Mouse (Mus musculus): ENCODE data around the gene Chad. TPM values are rescaled to one million over a fixed set of nuclear protein-coding genes. Genes with fewer than 3 reads are reported as not detected.

Gene Chad
- polyA plus RNA-seq, 1 experiment from 2014 or later = 0.49 TPM

DNA sequence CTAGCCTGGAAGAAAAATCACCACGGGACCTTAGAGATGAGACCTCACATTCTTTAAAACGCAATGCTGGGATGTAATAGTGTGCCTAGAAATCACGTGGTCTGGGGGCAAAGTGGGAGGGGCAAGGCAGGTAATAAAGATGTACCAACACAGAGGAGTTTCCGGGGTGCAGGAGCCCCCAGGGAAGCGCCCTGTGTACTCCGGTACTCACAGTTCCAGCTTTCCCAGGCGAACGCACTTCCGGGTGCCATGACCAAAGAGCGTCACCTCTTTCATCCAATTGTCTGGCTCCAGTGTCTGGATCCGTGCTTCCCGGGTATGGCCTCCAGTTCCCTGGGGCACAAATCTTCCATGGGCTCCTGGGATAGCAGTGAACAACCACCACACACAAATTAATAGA is 21.5 kb upstream of the Chad start:
- no peak overlapping the region for H3K4me3 ChIP-seq (ENCODE audit: low read depth, low read length)
- no peak overlapping the region for H3K9ac ChIP-seq (ENCODE audit: low read depth, low read length)
- no peaks in the 10 kb centered on the region for H3K9me3 ChIP-seq (ENCODE audit: control insufficient read depth, low read length)
- no peaks in the 10 kb centered on the region for H3K27me3 ChIP-seq (ENCODE audit: control insufficient read depth, insufficient read depth, low read length)
- no peaks in the 10 kb centered on the region for H3K36me3 ChIP-seq (ENCODE audit: control insufficient read depth, insufficient read depth, low read length)
- H3K4me2 ChIP-seq (replicated peaks; ENCODE audit: low read depth, low read length) = no peak overlapping the region
- DNase-seq (ENCODE audit: low spot score) (no peak), ATAC-seq (ENCODE audit: low FRiP score) (no peak)
- no peak overlapping the region for H3K27ac ChIP-seq (ENCODE audit: low read depth, low read length)
- 83% methylated on average over 12 of the region's 12 CpGs for WGBS
- peaks cover 4% of the 10 kb centered on the region; the same call in 1 of the 2 replicates for H3K4me1 ChIP-seq (replicated peaks; ENCODE audit: control insufficient read depth, insufficient read depth, low read length)

DNA sequence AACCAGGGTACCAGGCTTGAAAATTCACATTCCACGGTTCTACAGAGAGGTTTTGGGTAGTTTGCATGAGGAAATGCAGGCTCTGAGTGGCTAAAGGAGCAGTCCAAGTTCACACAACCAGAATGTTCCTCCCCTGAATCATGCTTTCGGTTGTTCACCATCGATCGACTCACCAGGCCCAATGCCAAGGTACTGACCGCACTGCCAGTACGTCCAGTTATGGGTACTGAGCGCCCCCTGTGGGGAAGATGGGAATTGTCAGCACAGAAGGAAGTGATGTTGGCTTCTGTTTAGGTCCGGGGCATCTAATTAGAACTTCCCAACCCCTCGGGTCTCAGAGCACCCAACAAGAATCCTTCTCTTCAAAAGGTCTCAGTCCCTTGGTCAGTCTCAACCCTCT is 20.9 kb upstream of the Chad start:
- Histone ChIP-seq H3K9ac (ENCODE audit: low read depth, low read length) (no peak overlapping the region), H3K9me3 (ENCODE audit: control insufficient read depth, low read length) (no peaks in the 10 kb centered on the region), H3K27me3 (ENCODE audit: control insufficient read depth, insufficient read depth, low read length) (no peaks in the 10 kb centered on the region), H3K4me3 (ENCODE audit: low read depth, low read length) (no peak overlapping the region), H3K4me1 (replicated peaks; ENCODE audit: control insufficient read depth, insufficient read depth, low read length) (peaks cover 4% of the 10 kb centered on the region; the same call in 1 of the 2 replicates), H3K36me3 (ENCODE audit: control insufficient read depth, insufficient read depth, low read length) (no peaks in the 10 kb centered on the region), H3K27ac (ENCODE audit: low read depth, low read length) (no peak overlapping the region), H3K4me2 (replicated peaks; ENCODE audit: low read depth, low read length) (0 out of 2 replicates have a peak overlapping the region, but pooled peaks have one; percentile 17)
- 45% methylated on average over 9 of the region's 9 CpGs for WGBS
- ATAC-seq (ENCODE audit: low FRiP score) (no peak), DNase-seq (ENCODE audit: low spot score) (peak; percentile 83)

DNA sequence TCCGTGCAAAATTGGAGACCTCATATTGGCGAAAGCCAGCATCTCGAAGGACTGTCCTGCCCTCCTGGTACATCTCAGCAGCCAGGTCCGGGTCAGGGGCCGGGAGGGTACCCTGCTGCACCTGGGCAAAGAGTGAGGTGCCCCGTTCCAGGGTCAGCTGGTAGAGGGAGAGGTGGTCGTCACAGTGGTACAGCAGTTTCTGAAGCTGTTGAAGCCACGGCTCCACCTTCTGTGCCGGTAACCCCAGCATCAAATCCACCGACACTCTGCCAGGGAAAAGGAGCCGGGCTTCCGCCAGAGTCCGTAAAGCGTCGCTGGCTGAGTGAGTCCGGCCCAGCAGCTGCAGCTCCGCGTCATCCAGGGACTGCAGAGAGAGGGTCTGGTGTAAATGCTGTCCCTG is 20.4 kb upstream of the Chad start:
- Histone ChIP-seq H3K9me3 (ENCODE audit: control insufficient read depth, low read length) (no peaks in the 10 kb centered on the region), H3K27ac (ENCODE audit: low read depth, low read length) (no peak overlapping the region), H3K4me2 (replicated peaks; ENCODE audit: low read depth, low read length) (peak overlapping the region; percentile 17), H3K36me3 (ENCODE audit: control insufficient read depth, insufficient read depth, low read length) (no peaks in the 10 kb centered on the region), H3K4me3 (ENCODE audit: low read depth, low read length) (no peak overlapping the region), H3K4me1 (replicated peaks; ENCODE audit: control insufficient read depth, insufficient read depth, low read length) (peaks cover 4% of the 10 kb centered on the region; the same call in 1 of the 2 replicates), H3K27me3 (ENCODE audit: control insufficient read depth, insufficient read depth, low read length) (no peaks in the 10 kb centered on the region), H3K9ac (ENCODE audit: low read depth, low read length) (no peak overlapping the region)
- WGBS = 55% methylated on average over 18 of the region's 18 CpGs
- DNase-seq (ENCODE audit: low spot score) (peak; percentile 32), ATAC-seq (ENCODE audit: low FRiP score) (no peak)

DNA sequence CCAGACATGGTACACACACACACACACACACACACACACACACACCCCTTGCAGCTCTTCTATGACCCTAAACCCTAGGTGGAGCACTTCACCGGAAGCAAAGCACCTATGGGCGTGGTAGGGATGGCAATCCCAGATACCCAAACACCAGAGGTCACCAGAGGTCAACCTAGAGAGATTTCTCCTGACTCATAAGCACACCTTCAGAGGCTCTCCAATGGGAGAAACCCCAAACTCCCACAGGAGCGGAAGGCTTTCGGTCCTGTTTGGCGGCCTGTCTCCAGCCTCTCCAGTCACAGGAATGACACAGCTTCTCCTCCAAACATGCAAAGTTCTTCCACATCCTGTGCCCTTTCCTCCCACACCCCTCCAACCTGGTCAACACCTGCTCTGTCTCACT is 18.5 kb upstream of the Chad start:
- Histone ChIP-seq H3K9ac (ENCODE audit: low read depth, low read length) (no peak overlapping the region), H3K27me3 (ENCODE audit: control insufficient read depth, insufficient read depth, low read length) (no peaks in the 10 kb centered on the region), H3K9me3 (ENCODE audit: control insufficient read depth, low read length) (no peaks in the 10 kb centered on the region), H3K36me3 (ENCODE audit: control insufficient read depth, insufficient read depth, low read length) (no peaks in the 10 kb centered on the region), H3K4me1 (replicated peaks; ENCODE audit: control insufficient read depth, insufficient read depth, low read length) (peaks cover 4% of the 10 kb centered on the region; the same call in 1 of the 2 replicates), H3K27ac (ENCODE audit: low read depth, low read length) (no peak overlapping the region), H3K4me3 (ENCODE audit: low read depth, low read length) (no peak overlapping the region), H3K4me2 (replicated peaks; ENCODE audit: low read depth, low read length) (no peak overlapping the region)
- whole genome bisulfite sequencing = 100% methylated on average over 5 of the region's 5 CpGs
- ATAC-seq (ENCODE audit: low FRiP score) (no peak), DNase-seq (ENCODE audit: low spot score) (no peak)

DNA sequence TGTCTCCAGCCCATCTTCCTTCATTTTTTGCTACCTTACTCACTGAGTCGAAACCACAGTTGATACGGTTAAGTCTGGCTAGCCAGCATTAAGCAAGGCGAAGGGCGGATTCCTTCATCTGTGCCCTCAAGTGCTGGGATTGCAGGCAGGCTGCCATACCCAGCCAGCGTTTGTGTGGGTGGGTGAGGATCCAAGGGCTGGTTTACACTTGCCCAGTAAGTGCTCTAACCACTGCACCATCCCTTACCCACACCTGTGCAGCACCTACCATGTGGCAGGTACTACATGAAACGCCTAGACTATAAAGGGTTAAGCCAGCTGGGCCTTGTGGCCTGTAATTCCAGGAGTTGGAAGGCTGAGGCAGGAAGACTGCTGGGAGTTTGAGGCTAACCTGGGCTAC is 17.6 kb upstream of the Chad start:
- ATAC-seq (ENCODE audit: low FRiP score) = no peak
- Histone ChIP-seq H3K4me2 (replicated peaks; ENCODE audit: low read depth, low read length) (no peak overlapping the region), H3K9ac (ENCODE audit: low read depth, low read length) (no peak overlapping the region), H3K27ac (ENCODE audit: low read depth, low read length) (no peak overlapping the region; the same call in 1 of the 2 replicates), H3K9me3 (ENCODE audit: control insufficient read depth, low read length) (no peaks in the 10 kb centered on the region), H3K4me1 (replicated peaks; ENCODE audit: control insufficient read depth, insufficient read depth, low read length) (peaks cover 4% of the 10 kb centered on the region; the same call in 1 of the 2 replicates), H3K4me3 (ENCODE audit: low read depth, low read length) (no peak overlapping the region), H3K27me3 (ENCODE audit: control insufficient read depth, insufficient read depth, low read length) (no peaks in the 10 kb centered on the region), H3K36me3 (ENCODE audit: control insufficient read depth, insufficient read depth, low read length) (no peaks in the 10 kb centered on the region)
- WGBS = 88% methylated on average over 6 of the region's 6 CpGs
- no peak for DNase-seq (ENCODE audit: low spot score)

GRCm38 (mm10) chr11:94548041-94548784 is 16.6 kb upstream of the Chad start:
- Histone ChIP-seq H3K36me3 (ENCODE audit: control insufficient read depth, insufficient read depth, low read length) (no peaks in the 10 kb centered on the region), H3K27ac (ENCODE audit: low read depth, low read length) (no peak overlapping the region), H3K9ac (ENCODE audit: low read depth, low read length) (peak overlapping the region; percentile 77), H3K4me2 (replicated peaks; ENCODE audit: low read depth, low read length) (peak overlapping the region; percentile 65), H3K27me3 (ENCODE audit: control insufficient read depth, insufficient read depth, low read length) (no peaks in the 10 kb centered on the region), H3K4me3 (ENCODE audit: low read depth, low read length) (peak overlapping the region; percentile 55), H3K9me3 (ENCODE audit: control insufficient read depth, low read length) (no peaks in the 10 kb centered on the region), H3K4me1 (replicated peaks; ENCODE audit: control insufficient read depth, insufficient read depth, low read length) (peaks cover 4% of the 10 kb centered on the region; the same call in 1 of the 2 replicates)
- WGBS = 12% methylated on average over 24 of the region's 24 CpGs
- DNase-seq (ENCODE audit: low spot score) = no peak
- peak; percentile 41; the same call in 1 of the 2 replicates for ATAC-seq (ENCODE audit: low FRiP score)

DNA sequence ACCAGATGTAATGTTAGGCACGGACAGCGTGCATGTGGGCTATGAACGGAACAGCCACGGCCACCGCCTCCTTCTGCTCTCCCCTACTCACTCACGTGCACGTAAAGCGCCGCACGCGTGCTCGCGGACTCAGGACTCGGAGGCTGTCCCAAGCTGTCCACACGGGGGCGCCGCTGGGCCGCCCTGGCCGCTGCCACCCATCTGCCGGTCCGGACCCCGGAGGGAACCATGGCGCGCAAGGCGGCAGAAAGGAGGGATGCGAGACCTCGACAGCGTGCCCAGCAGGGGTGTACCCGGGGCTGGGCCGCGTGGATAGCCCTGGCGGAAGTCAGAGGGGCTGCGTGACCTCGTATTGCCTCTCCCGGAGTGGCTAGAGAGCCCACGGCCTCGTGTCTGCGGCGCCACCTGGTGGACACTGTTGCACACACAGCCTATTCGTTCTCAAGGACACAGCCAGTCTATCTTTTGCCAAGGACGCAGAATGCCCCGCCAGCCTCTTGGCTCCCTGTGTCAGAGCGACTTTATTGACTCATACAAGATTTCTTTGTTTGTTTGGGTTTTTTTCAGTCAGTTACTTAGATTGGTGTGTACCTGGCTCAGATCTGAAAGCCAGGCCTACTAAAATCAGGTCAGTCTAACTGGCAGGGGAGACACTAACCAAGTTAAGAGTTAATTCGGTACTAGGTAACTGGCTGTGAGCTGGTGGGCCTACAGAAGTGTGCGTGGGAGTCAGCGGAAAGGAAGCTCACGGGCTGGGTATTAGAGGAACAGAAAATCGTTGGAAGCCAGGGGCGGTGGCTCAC is 15.8 kb upstream of the Chad start, which contains the start of gene Rsad1:
TSS of gene Rsad1 (minus strand) at position 368 of the 803 bp plus-strand sequence.
- Histone ChIP-seq H3K9ac (ENCODE audit: low read depth, low read length) (peak within 1 kb of the TSS; percentile 77), H3K9me3 (ENCODE audit: control insufficient read depth, low read length) (no peaks in the 10 kb centered on the region), H3K27ac (ENCODE audit: low read depth, low read length) (peak within 1 kb of the TSS; percentile 58; the same call in 1 of the 2 replicates), H3K36me3 (ENCODE audit: control insufficient read depth, insufficient read depth, low read length) (no peaks in the 10 kb centered on the region), H3K4me3 (ENCODE audit: low read depth, low read length) (peak within 1 kb of the TSS; percentile 55), H3K4me1 (replicated peaks; ENCODE audit: control insufficient read depth, insufficient read depth, low read length) (peaks cover 4% of the 10 kb centered on the region; the same call in 1 of the 2 replicates), H3K27me3 (ENCODE audit: control insufficient read depth, insufficient read depth, low read length) (no peaks in the 10 kb centered on the region), H3K4me2 (replicated peaks; ENCODE audit: low read depth, low read length) (peak within 1 kb of the TSS; percentile 65)
- 4% methylated on average over 49 of the region's 49 CpGs for WGBS
- ATAC-seq (ENCODE audit: low FRiP score) = peak; percentile 90
- DNase-seq (ENCODE audit: low spot score) = peak; percentile 96

- no peak overlapping the region for H3K9ac ChIP-seq (ENCODE audit: low read depth, low read length)
- H3K27ac ChIP-seq (ENCODE audit: low read depth, low read length) = no peak overlapping the region
- WGBS = 75% methylated on average over 10 of the region's 10 CpGs
Measured at GRCm38 (mm10) chr11:94549691-94550441, 15.0 kb upstream of the Chad start.

More at GRCm38 (mm10) chr11:94549691-94550441, 15.0 kb upstream of the Chad start:
- Histone ChIP-seq H3K27me3 (ENCODE audit: control insufficient read depth, insufficient read depth, low read length) (no peaks in the 10 kb centered on the region), H3K4me2 (replicated peaks; ENCODE audit: low read depth, low read length) (no peak overlapping the region), H3K4me3 (ENCODE audit: low read depth, low read length) (no peak overlapping the region), H3K9me3 (ENCODE audit: control insufficient read depth, low read length) (no peaks in the 10 kb centered on the region), H3K4me1 (replicated peaks; ENCODE audit: control insufficient read depth, insufficient read depth, low read length) (peaks cover 4% of the 10 kb centered on the region; the same call in 1 of the 2 replicates), H3K36me3 (ENCODE audit: control insufficient read depth, insufficient read depth, low read length) (no peaks in the 10 kb centered on the region)
- ATAC-seq (ENCODE audit: low FRiP score) (peak; percentile 2; the same call in 1 of the 2 replicates), DNase-seq (ENCODE audit: low spot score) (no peak)
